Mouse (Mus musculus) heart, embryonic 15.5 days (tissue): ENCODE data around the gene Med12l. TPM values are rescaled to one million over a fixed set of nuclear protein-coding genes. Genes with fewer than 3 reads are reported as not detected.

Experiments
- ATAC-seq: fragments of 200-750 bp; cut with Nextera tagmentation; replicated peaks from 2 replicates; pipeline ENCODE4 v1.8.0; 2017; ENCODE audit warnings: low read depth, moderate TSS enrichment; ENCODE audit not compliant: insufficient number of reproducible peaks, insufficient read depth, low FRiP score
- H3K27ac ChIP-seq: fragments of 300-500 bp; sonication (generic); 2 replicates; pipeline ENCODE4 v1.5.1; 2015; ENCODE audit warnings: mild to moderate bottlenecking, inconsistent platforms
- H3K27me3 ChIP-seq: fragments of 300-500 bp; sonication (generic); 2 replicates; pipeline ENCODE4 v1.6.1; 2015; ENCODE audit warnings: inconsistent platforms
- H3K36me3 ChIP-seq: fragments of 300-500 bp; sonication (generic); 2 replicates; pipeline ENCODE4 v1.6.1; 2015; ENCODE audit warnings: mild to moderate bottlenecking, inconsistent platforms
- H3K4me1 ChIP-seq: fragments of 300-500 bp; sonication (generic); replicated peaks from 2 replicates; pipeline ENCODE4 v1.6.1; 2015; ENCODE audit warnings: inconsistent platforms
- H3K4me2 ChIP-seq: fragments of 300-500 bp; sonication (generic); 2 replicates; pipeline ENCODE4 v1.6.1; 2015; ENCODE audit warnings: inconsistent platforms, mild to moderate bottlenecking, moderate library complexity
- H3K4me3 ChIP-seq: fragments of 300-500 bp; sonication (generic); 2 replicates; pipeline ENCODE4 v1.5.1; 2015; ENCODE audit warnings: mild to moderate bottlenecking, inconsistent platforms
- H3K9ac ChIP-seq: fragments of 300-500 bp; sonication (generic); 2 replicates; pipeline ENCODE4 v1.6.1; 2015; ENCODE audit warnings: mild to moderate bottlenecking, inconsistent platforms
- H3K9me3 ChIP-seq: fragments of 300-500 bp; sonication (generic); replicated peaks from 2 replicates; pipeline ENCODE4 v1.6.1; 2016; ENCODE audit warnings: inconsistent platforms
- WGBS: fragments of 180-500 bp; shearing (Covaris S2); methylation state at CpG from one replicate; pipeline ENCODE4 v1.1.7; 2015; ENCODE audit warnings: mixed read lengths; 5-methylcytosine and 5-hydroxymethylcytosine counted together
- polyA plus RNA-seq: library from polyadenylated mRNA; unstranded; fragments of >200 nt; fragmentation: Nextera tagmentation; extraction: Ambion mirVana; gene quantifications from 2 replicates; pipeline ENCODE4 v1.2.1, GENCODE M21; 2015

The Med12l gene
- polyA plus RNA-seq, 1 experiment from 2014 or later = 2.8 TPM

DNA sequence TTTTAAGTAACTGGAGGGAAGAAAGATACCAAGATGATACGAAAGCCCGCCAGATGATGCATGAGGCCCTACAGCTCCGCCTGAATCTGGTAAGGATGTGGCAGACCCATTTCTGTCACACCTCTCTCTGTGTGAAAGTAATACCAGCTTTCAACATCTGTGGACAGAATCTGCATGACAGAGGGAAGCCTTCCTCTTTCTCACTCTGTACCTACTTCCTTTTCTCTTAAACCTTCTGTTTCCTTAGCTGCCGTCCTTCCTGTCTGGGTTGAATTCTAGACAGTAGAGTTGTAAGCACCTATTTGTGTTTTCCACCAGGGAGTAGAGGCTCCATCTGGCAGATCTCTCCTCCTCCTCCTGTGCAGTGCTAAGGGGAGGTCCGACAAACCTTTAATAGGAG lies 255.1 kb downstream of the Med12l start:
- H3K4me3 ChIP-seq = no peak overlapping the region
- no peak overlapping the region for H3K27ac ChIP-seq
- WGBS = 66% methylated on average over 5 of the region's 5 CpGs
- no peak overlapping the region for H3K4me2 ChIP-seq
- H3K4me1 ChIP-seq = no peaks in the 10 kb centered on the region
- no peak overlapping the region for H3K9ac ChIP-seq
- no peaks in the 10 kb centered on the region for H3K36me3 ChIP-seq
- ATAC-seq = no peak
- no peaks in the 10 kb centered on the region for H3K27me3 ChIP-seq
- no peaks in the 10 kb centered on the region for H3K9me3 ChIP-seq

DNA sequence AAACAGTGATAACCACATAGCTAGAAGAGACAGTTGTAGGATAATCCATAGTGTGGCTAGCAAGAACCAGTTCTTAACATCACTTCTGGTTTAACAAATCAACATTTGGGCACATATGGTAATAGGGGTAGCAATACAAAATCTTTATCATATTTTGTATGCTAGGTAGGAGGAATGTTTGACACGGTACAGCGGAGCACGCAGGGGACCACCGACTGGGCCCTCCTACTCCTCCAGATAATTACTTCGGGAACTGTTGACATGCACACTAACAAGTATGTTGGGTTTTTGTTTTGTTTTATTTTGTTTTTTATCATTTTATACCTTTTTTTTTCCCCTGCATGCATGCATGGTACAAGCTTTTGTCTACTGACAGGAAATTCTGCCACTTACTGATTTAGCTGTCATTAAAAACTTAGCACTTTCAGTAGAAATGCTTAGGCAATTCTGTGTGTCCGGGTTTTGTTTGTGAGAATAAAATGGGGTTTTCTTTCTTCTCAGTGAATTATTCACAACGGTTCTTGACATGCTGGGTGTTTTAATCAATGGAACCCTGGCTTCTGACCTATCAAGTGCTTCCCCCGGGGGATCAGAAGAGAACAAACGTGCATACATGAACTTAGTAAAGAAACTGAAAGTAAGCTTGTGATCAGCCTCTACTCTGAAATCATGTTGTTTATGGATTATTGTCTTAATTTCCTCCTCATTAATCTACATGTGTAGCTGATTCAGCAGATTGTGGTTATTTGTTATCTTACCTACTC lies 256.3 kb downstream of the Med12l start:
- no peaks in the 10 kb centered on the region for H3K36me3 ChIP-seq
- ATAC-seq = no peak
- no peaks in the 10 kb centered on the region for H3K4me1 ChIP-seq
- no peak overlapping the region for H3K27ac ChIP-seq
- no peaks in the 10 kb centered on the region for H3K27me3 ChIP-seq
- no peaks in the 10 kb centered on the region for H3K9me3 ChIP-seq
- H3K4me2 ChIP-seq = no peak overlapping the region
- 85% methylated on average over 9 of the region's 9 CpGs for WGBS
- no peak overlapping the region for H3K4me3 ChIP-seq
- no peak overlapping the region for H3K9ac ChIP-seq

DNA sequence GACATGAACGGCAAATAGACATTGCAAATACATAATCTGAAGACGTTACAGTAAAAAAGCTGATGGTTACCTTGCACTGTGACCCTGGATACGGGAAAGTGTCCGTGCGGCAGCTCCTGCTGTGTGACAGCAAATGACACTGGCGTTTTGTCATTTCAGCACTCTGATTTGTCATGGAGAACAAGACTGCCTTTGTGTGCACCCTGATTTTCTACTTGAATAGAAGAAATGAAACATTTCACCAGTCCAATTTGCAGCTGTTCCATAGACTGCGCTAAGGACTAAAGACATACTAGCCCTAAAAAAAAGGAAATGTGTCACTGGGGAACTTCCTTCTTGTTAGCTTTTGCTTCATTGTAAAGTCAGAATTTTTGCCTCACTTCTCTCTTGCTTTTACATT lies 257.1 kb downstream of the Med12l start, which contains the start of gene P2ry12:
P2ry12 (minus strand) TSS at position 168 of the 400 bp plus-strand sequence.
- Histone ChIP-seq H3K27ac (no peak within 1 kb of the TSS), H3K36me3 (no peaks in the 10 kb centered on the region), H3K27me3 (no peaks in the 10 kb centered on the region), H3K9ac (no peak within 1 kb of the TSS), H3K4me2 (no peak within 1 kb of the TSS), H3K4me3 (no peak within 1 kb of the TSS), H3K4me1 (no peaks in the 10 kb centered on the region), H3K9me3 (no peaks in the 10 kb centered on the region)
- ATAC-seq = no peak
- WGBS = 75% methylated on average over 7 of the region's 7 CpGs

GRCm38 (mm10) chr3:59263417-59263816 lies 257.8 kb downstream of the Med12l start:
- 90% methylated on average over 2 of the region's 2 CpGs for WGBS
- Histone ChIP-seq H3K4me2 (no peak overlapping the region), H3K9ac (no peak overlapping the region), H3K27me3 (no peaks in the 10 kb centered on the region), H3K36me3 (no peaks in the 10 kb centered on the region), H3K4me3 (no peak overlapping the region), H3K4me1 (no peaks in the 10 kb centered on the region), H3K9me3 (no peaks in the 10 kb centered on the region), H3K27ac (no peak overlapping the region)
- ATAC-seq = no peak

GRCm38 (mm10) chr3:59263988-59264387 lies 258.4 kb downstream of the Med12l start:
- Histone ChIP-seq H3K36me3 (no peaks in the 10 kb centered on the region), H3K27me3 (no peaks in the 10 kb centered on the region), H3K4me2 (no peak overlapping the region), H3K9me3 (no peaks in the 10 kb centered on the region), H3K9ac (no peak overlapping the region), H3K4me3 (no peak overlapping the region), H3K4me1 (no peaks in the 10 kb centered on the region), H3K27ac (no peak overlapping the region)
- whole genome bisulfite sequencing = 72% methylated on average over 3 of the region's 3 CpGs
- ATAC-seq = no peak

DNA sequence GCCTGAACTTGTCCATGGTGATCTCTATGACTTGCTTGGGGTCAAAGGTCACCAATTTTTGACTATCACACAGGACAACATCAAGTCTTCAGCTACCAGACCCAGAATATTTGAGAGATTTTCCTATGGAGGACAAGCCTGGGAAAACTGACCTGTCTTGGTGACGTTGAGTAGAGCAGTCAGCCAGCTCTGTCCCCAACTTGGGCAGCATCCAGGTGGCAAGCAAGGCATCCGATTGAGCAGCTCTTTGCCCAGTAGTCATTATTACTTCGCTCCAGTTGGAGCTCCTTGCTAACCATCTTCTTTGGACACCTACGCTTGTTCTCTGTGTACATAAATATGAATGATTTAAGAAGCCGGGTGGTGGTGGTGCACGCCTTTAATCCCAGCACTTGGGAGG lies 265.2 kb downstream of the Med12l start:
- Histone ChIP-seq H3K27me3 (no peaks in the 10 kb centered on the region), H3K9ac (no peak overlapping the region), H3K4me3 (no peak overlapping the region), H3K27ac (no peak overlapping the region), H3K4me1 (no peaks in the 10 kb centered on the region), H3K4me2 (no peak overlapping the region), H3K9me3 (no peaks in the 10 kb centered on the region), H3K36me3 (no peaks in the 10 kb centered on the region)
- WGBS = 90% methylated on average over 6 of the region's 6 CpGs
- ATAC-seq = no peak

DNA sequence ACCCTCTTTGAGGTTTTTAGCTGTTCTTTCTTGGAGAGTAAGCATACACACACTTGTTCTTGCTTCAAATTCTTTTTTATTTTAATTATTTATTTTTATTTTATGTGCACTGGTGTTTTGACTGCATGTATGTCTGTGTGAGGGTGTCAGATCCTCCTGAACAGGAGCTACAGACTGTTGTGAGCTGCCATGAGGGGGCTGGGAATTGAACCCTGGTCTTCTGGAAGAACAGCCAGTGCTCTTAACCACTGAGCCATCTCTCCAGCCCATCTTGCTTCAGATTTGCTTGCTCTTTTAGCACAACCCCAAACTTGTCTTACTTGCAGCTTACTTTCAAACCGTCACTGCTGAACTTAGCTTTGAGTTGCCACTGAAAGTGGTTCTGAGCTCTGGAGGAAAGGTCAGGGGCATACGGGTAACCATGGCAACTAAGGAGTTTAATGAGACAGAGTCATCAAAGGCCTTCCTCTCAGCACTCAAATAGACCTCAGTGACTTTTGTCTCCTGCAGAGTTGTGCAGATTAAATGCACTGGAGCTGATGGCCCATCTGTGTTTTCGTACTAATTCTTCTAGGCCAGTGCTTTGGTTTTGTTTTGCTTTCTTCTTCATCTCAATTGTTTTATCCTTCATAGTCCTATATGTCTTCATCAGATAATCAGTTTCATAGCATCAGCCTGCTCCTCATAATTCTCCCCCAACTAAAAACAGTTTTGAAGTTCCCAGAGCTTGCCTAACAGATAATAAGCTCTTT lies 272.1 kb downstream of the Med12l start:
- Histone ChIP-seq H3K4me2 (no peak overlapping the region), H3K27ac (no peak overlapping the region), H3K9ac (no peak overlapping the region), H3K4me1 (no peaks in the 10 kb centered on the region), H3K4me3 (no peak overlapping the region), H3K36me3 (no peaks in the 10 kb centered on the region), H3K9me3 (no peaks in the 10 kb centered on the region), H3K27me3 (no peaks in the 10 kb centered on the region)
- ATAC-seq = no peak
- WGBS = 64% methylated on average over 3 of the region's 3 CpGs

DNA sequence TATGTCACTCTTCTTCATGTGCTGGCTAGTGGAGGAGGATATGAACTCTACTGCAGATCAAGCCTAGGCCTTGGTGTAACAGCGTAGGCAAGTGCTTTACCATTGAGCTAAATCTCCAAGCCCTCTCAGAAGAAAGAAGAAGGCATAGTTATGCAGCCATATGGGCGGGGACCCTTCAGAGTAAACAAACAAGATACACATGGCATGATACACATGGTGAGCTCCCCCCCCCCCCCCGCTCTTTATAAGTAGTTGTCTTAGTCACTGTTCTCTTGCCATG lies 272.6 kb downstream of the Med12l start:
- Histone ChIP-seq H3K27ac (no peak overlapping the region), H3K9ac (no peak overlapping the region), H3K36me3 (no peaks in the 10 kb centered on the region), H3K4me1 (no peaks in the 10 kb centered on the region), H3K9me3 (no peaks in the 10 kb centered on the region), H3K4me2 (no peak overlapping the region), H3K27me3 (no peaks in the 10 kb centered on the region), H3K4me3 (no peak overlapping the region)
- 87% methylated on average over 3 of the region's 3 CpGs for WGBS
- ATAC-seq = no peak

GRCm38 (mm10) chr3:59278620-59279019 lies 273.0 kb downstream of the Med12l start:
- H3K4me3 ChIP-seq = no peak overlapping the region
- no peak overlapping the region for H3K4me2 ChIP-seq
- no peak for ATAC-seq
- no peaks in the 10 kb centered on the region for H3K4me1 ChIP-seq
- no peaks in the 10 kb centered on the region for H3K36me3 ChIP-seq
- no peaks in the 10 kb centered on the region for H3K27me3 ChIP-seq
- H3K27ac ChIP-seq = no peak overlapping the region
- no peak overlapping the region for H3K9ac ChIP-seq
- no peaks in the 10 kb centered on the region for H3K9me3 ChIP-seq

- no peak overlapping the region for H3K4me2 ChIP-seq
- 59% methylated on average over 2 of the region's 2 CpGs for WGBS
- H3K36me3 ChIP-seq = no peaks in the 10 kb centered on the region
- H3K4me3 ChIP-seq = no peak overlapping the region
- no peaks in the 10 kb centered on the region for H3K9me3 ChIP-seq
- H3K27ac ChIP-seq = no peak overlapping the region
- no peaks in the 10 kb centered on the region for H3K27me3 ChIP-seq
- no peak for ATAC-seq
- H3K4me1 ChIP-seq = no peaks in the 10 kb centered on the region
- no peak overlapping the region for H3K9ac ChIP-seq
These were observed 284.9 kb downstream of the Med12l start for GRCm38 (mm10) chr3:59290551-59290950.

- H3K36me3 ChIP-seq = no peaks in the 10 kb centered on the region
- no peak for ATAC-seq
- H3K4me1 ChIP-seq = no peaks in the 10 kb centered on the region
- no peaks in the 10 kb centered on the region for H3K9me3 ChIP-seq
- H3K4me2 ChIP-seq = no peak overlapping the region
- no peak overlapping the region for H3K27ac ChIP-seq
- H3K9ac ChIP-seq = no peak overlapping the region
- WGBS = 86% methylated on average over 5 of the region's 5 CpGs
- H3K4me3 ChIP-seq = no peak overlapping the region
- no peaks in the 10 kb centered on the region for H3K27me3 ChIP-seq
These were observed 288.0 kb downstream of the Med12l start for GRCm38 (mm10) chr3:59293437-59294199.
